Comparison of ENCODE assay signal across 9 mouse cellular contexts in the genomic region with DNA sequence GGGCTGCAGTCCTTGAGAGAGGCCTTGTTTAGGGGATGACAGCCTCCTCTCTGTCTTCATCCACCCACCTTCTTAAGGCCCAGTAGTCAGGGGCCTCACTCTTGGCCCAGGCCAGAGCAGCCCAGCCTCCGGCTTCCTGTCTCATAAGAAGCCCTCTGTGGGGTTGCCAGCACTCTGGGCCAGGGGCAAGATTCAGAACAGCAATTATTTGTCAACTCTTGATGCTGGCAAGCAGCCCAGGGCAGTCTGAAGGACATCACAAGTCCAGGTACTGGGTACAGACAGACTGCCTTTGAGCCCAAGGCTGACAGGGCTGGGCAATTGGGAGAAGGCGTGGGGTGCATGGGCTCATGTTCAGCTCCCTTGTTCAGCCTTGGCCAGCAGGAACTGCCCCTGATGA.
DNase-seq lines count a peak whose midpoint lies in the region; ATAC-seq and TF ChIP-seq lines count a peak whose summit lies in the region.
"Had no signal": no experiment of that assay in that cellular context is flagged by ENCODE, and none has a peak within 500 bp of the region (broad histone marks: within the 10 kb centered on the region; RNA-seq: fewer than 3 reads in every experiment).

No protein-coding gene starts in this region.

- 91% methylated on average over 2 of the region's 2 CpGs for WGBS in kidney, embryonic 15.5 days

- peaks cover 8% of the 10 kb centered on the region; the same call in 1 of the 2 replicates for H3K4me1 ChIP-seq in kidney, embryonic 15.5 days
- H3K4me1 ChIP-seq: megakaryocyte, embryonic 14.5 days had no signal

- no peak for ATAC-seq in kidney, embryonic 15.5 days (replicated peaks; ENCODE audit: low FRiP score)

- H3K9me3 ChIP-seq in kidney, embryonic 15.5 days (replicated peaks) = no peaks in the 10 kb centered on the region

- H3K27me3 ChIP-seq in kidney, embryonic 15.5 days = no peaks in the 10 kb centered on the region
- H3K27me3 ChIP-seq: megakaryocyte, embryonic 14.5 days had no signal

- no peak overlapping the region for H3K4me3 ChIP-seq in kidney, embryonic 15.5 days (replicated peaks)
- no peak overlapping the region for H3K4me3 ChIP-seq in layer of hippocampus, adult 2 months

- no peak for TF ChIP-seq CTCF in layer of hippocampus, adult 2 months (conservative IDR thresholded peaks at IDR 0.05)

- H3K36me3 ChIP-seq in kidney, embryonic 15.5 days = no peaks in the 10 kb centered on the region

- H3K4me2 ChIP-seq in kidney, embryonic 15.5 days = no peak overlapping the region
- H3K4me2 ChIP-seq: liver, embryonic 11.5 days had no signal

- DNase-seq in kidney, adult 18-20 months = peak; percentile 31
- DNase-seq in adrenal gland, adult 2 months = peak; percentile 75
- peak; percentile 74 for DNase-seq in adrenal gland, postnatal 10 days
- DNase-seq in layer of hippocampus, adult 2 months (ENCODE audit: low spot score in 2 of 2) = peak in 1 of 2 experiments; percentile 64
- DNase-seq in thymus, postnatal 10 days (ENCODE audit: low spot score in 2 of 2) = no peak
- DNase-seq in thymus, postnatal 25 days = no peak

- no peak overlapping the region for H3K9ac ChIP-seq in kidney, embryonic 15.5 days

- H3K27ac ChIP-seq in kidney, embryonic 15.5 days = no peak overlapping the region
- H3K27ac ChIP-seq in layer of hippocampus, adult 2 months = peak overlapping the region; percentile 43; the same call in 1 of the 2 replicates

Comparison
In these comparisons a context has a peak if more than half of its experiments do, and no peak if none do; other contexts are left out.
1. DNase-seq: peak in kidney, adult 18-20 months (single experiment), adrenal gland, adult 2 months (single experiment) and adrenal gland, postnatal 10 days (single experiment); none in thymus, postnatal 10 days (0 of 2) and thymus, postnatal 25 days (single experiment).